Mouse (Mus musculus) left cerebral cortex, adult 11 months (tissue): ENCODE results near the gene AI854703.
A peak's percentile ranks its signal among the peaks of the same experiment; 100 is the strongest.
"Not testable (repeated sequence)": the region's sequence is repeated elsewhere in the genome, so short reads cannot be mapped to it uniquely, and the experiment has no call there.

Experiments used
- DNase-seq: peaks from one replicate; pipeline ENCODE4 v3.0.0; 2022; ENCODE audit warnings: low spot score

Gene AI854703

GRCm38 (mm10) chr6:48614756-48615155 lies 11.8 kb upstream of the AI854703 start:
- DNase-seq = no peak

- no peak for DNase-seq
Observed at GRCm38 (mm10) chr6:48620031-48620430, 6.5 kb upstream of the AI854703 start.

- DNase-seq = not testable (repeated sequence)
Observed at GRCm38 (mm10) chr6:48622186-48622843, 4.2 kb upstream of the AI854703 start.

- DNase-seq = no peak
Observed at GRCm38 (mm10) chr6:48623460-48623859, 3.1 kb upstream of the AI854703 start.

GRCm38 (mm10) chr6:48626984-48627383 lies 420 bp downstream of the AI854703 start:
- peak; percentile 59 for DNase-seq

- no peak for DNase-seq
Observed at GRCm38 (mm10) chr6:48627511-48627924, 954 bp downstream of the AI854703 start.

GRCm38 (mm10) chr6:48628377-48628776 lies 1.8 kb downstream of the AI854703 start:
- DNase-seq = no peak

- no peak for DNase-seq
Observed at GRCm38 (mm10) chr6:48628808-48629660, 2.5 kb downstream of the AI854703 start.

GRCm38 (mm10) chr6:48629661-48630034 lies 3.1 kb downstream of the AI854703 start:
- no peak for DNase-seq

GRCm38 (mm10) chr6:48630831-48631230 lies 4.3 kb downstream of the AI854703 start:
- no peak for DNase-seq

- DNase-seq = no peak
Observed at GRCm38 (mm10) chr6:48635105-48635504, 8.5 kb downstream of the AI854703 start.

GRCm38 (mm10) chr6:48636515-48636914 lies 10.0 kb downstream of the AI854703 start:
- no peak for DNase-seq

GRCm38 (mm10) chr6:48637811-48638500 lies 11.4 kb downstream of the AI854703 start:
- no peak for DNase-seq

- DNase-seq = no peak
Observed at GRCm38 (mm10) chr6:48638553-48638952, 12.0 kb downstream of the AI854703 start.

GRCm38 (mm10) chr6:48641391-48641790 lies 14.8 kb downstream of the AI854703 start:
- DNase-seq = no peak

- DNase-seq = no peak
Observed at GRCm38 (mm10) chr6:48642764-48643292, 16.3 kb downstream of the AI854703 start.

GRCm38 (mm10) chr6:48645660-48646308 lies 19.2 kb downstream of the AI854703 start:
- no peak for DNase-seq

- DNase-seq = no peak
Observed at GRCm38 (mm10) chr6:48646309-48646690, 19.7 kb downstream of the AI854703 start.

- no peak for DNase-seq
Observed at GRCm38 (mm10) chr6:48646995-48647394, 20.4 kb downstream of the AI854703 start, which contains the start of gene Gimap8. Gene Gimap8 (plus strand): TSS chr6:48647234.

GRCm38 (mm10) chr6:48647611-48648010 lies 21.0 kb downstream of the AI854703 start:
- no peak for DNase-seq

- DNase-seq = no peak
Observed at GRCm38 (mm10) chr6:48648779-48649178, 22.2 kb downstream of the AI854703 start.

GRCm38 (mm10) chr6:48650041-48650440 lies 23.5 kb downstream of the AI854703 start:
- DNase-seq = no peak
